Mouse (Mus musculus) gastrocnemius, adult 2 months (tissue): ENCODE results near the gene Dnajb11. TPM values are rescaled to one million over a fixed set of nuclear protein-coding genes. Genes with fewer than 3 reads are reported as not detected.
A peak's percentile ranks its signal among the peaks of the same experiment; 100 is the strongest.

Experiments used
- DNase-seq: peaks from one replicate; pipeline ENCODE4 v3.0.0; 2022
- H3K27ac ChIP-seq: fragments of 200-600 bp; 2 replicates; pipeline ENCODE4 v1.8.1; 2022; ENCODE audit warnings: mild to moderate bottlenecking
- H3K4me3 ChIP-seq: fragments of 200-600 bp; 2 replicates; pipeline ENCODE4 v1.8.1; 2022; ENCODE audit warnings: mild to moderate bottlenecking, moderate library complexity
- CTCF ChIP-seq: fragments of 200-600 bp; IDR thresholded peaks from 2 replicates; pipeline ENCODE4 v1.8.1; 2022; ENCODE audit warnings: antibody characterized with exemption, mild to moderate bottlenecking, moderate library complexity
- intact Hi-C: fragments of 180-260 bp; cut with DNase I; formaldehyde crosslinking; loops from one replicate; pipeline ENCODE4 v1.15.1; 2025
- long read RNA-seq, 2 experiments: library from polyadenylated mRNA; stranded (forward); transcript quantifications; one replicate each; pipeline ENCODE4 v2.0.0; 2021
- total RNA-seq, 2 experiments: library from RNA; stranded (reverse); gene quantifications; 2 replicates each; pipeline ENCODE4 v1.2.3; 2021

Dnajb11 gene
- 10 to 100 TPM; 36.0 to 44.4 TPM for total RNA-seq
- long read RNA-seq, experiment 1, transcript Dnajb11-201 (10 exons, 1,927 nt) = major isoform, 121 of 129 reads
- long read RNA-seq, experiment 1, partial matches to known transcripts = 4 of 129 reads
- long read RNA-seq, experiment 1, other reads (novel, unspliced or antisense) = 2 of 129 reads
- long read RNA-seq, experiment 2, transcript Dnajb11-201 (10 exons, 1,927 nt) = major isoform, 98 of 101 reads
- long read RNA-seq, experiment 2, partial matches to known transcripts = 2 of 101 reads
- long read RNA-seq, experiment 2, other reads (novel, unspliced or antisense) = 1 of 101 reads

GRCm38 (mm10) chr16:22857431-22858113 lies at the start of gene Dnajb11, which contains the start of gene Tbccd1:
Gene Dnajb11 (plus strand): TSS chr16:22857845.
Gene Tbccd1 (minus strand): TSS chr16:22857669.
- intact Hi-C loops = loop anchor here (5.0 kb wide), 1 partner anchor 250 kb away; the partner anchor contains the start of gene Eif4a2
- no peak for TF ChIP-seq CTCF
- Histone ChIP-seq H3K4me3 (peak within 1 kb of the TSS; percentile 86), H3K27ac (peak within 1 kb of the TSS; percentile 94)
- DNase-seq = peak; percentile 99

GRCm38 (mm10) chr16:22811477-22811876 lies 46.2 kb upstream of the Dnajb11 start, which contains the start of gene Crygs:
Gene Crygs (minus strand): TSS chr16:22811577.
- H3K27ac ChIP-seq = no peak within 1 kb of the TSS
- intact Hi-C loops = no loop called here
- H3K4me3 ChIP-seq = no peak within 1 kb of the TSS
- no peak for DNase-seq
- no peak for TF ChIP-seq CTCF

DNA sequence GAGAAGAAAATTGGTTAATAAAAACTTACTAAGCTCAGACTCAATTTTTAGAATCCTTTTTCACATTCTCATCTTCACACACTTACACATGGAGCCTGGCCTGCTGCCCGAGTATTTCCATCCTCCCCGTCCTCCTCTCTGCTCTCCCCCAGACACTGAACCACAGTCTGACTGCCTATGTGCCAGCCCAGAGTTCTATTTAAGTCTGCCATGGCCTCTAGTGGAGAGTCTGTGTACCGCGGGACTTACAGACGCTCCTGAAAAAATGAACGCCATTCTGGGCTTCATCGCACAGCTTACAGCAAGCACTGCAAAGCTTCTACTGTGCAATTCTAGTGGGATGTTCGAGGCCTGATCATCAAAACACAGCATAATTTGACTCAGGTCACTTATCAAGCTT lies 36.9 kb upstream of the Dnajb11 start:
- Histone ChIP-seq H3K4me3 (no peak overlapping the region), H3K27ac (no peak overlapping the region)
- intact Hi-C loops = no loop called here
- TF ChIP-seq CTCF = peak; percentile 11; the same call in 1 of the 2 replicates
- no peak for DNase-seq

DNA sequence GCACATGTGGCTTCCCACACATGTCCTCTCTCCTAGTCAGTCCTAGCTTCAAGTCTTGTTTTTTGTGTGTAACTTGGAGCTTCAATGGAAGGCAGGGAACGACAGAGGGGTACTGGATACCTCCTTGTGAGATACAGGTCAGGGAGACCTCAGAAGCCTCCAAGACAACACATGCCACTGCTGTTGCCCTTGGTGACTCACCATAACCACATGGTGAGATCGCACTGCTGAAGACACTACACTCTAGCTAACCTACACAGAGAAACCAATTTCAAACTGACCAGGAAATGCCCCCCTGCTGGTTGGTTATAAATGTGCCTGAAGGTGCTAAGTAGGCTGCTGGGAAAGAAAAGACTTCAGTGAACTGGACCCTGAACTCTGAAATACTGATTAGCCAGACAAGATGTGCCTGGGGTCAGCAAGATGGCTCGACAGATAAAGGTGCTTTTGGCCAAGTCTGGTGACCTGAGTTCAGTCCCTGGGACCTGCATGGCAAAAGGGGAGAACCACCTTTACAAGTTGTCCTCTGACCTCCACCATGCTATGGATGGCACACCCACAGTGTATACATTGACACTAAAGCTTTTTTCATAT lies 24.6 kb upstream of the Dnajb11 start:
- Histone ChIP-seq H3K27ac (no peak overlapping the region), H3K4me3 (no peak overlapping the region)
- TF ChIP-seq CTCF = no peak
- intact Hi-C loops = no loop called here
- DNase-seq = no peak

DNA sequence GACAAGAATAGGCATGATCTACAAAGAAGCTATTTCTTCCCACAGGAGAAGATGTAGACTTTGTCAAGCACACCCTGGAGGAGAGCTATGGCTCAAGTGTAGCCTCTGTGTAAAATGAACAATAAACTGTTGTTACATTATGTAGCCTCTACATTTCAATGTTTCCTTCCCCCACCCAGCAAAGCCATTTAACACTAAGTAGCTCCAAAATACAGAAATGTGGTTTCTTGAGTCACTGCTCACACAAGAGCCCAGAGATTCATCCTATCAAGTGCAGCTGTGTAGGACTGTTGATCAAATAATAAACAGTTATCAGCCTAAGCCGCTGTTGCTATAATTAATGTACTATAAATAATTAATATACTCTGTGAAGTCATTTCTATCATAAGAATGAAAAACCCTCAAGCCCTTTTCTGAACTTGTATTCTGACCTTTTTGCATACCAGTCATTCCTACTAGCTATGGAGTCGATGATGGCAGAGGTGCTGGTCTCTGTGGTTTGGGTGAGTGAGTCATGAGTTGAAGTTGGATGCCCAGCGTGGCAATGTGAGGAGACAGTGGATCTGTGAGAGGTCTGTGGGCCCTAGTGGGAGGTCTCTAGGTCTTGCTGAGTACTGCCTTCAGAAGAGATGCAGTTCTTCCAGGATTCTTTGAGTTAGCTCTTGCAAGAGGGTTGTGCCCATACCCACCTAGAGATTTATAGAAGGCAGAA lies 18.3 kb upstream of the Dnajb11 start:
- no peak for TF ChIP-seq CTCF
- no peak overlapping the region for H3K27ac ChIP-seq
- intact Hi-C loops = no loop called here
- no peak overlapping the region for H3K4me3 ChIP-seq
- no peak for DNase-seq

DNA sequence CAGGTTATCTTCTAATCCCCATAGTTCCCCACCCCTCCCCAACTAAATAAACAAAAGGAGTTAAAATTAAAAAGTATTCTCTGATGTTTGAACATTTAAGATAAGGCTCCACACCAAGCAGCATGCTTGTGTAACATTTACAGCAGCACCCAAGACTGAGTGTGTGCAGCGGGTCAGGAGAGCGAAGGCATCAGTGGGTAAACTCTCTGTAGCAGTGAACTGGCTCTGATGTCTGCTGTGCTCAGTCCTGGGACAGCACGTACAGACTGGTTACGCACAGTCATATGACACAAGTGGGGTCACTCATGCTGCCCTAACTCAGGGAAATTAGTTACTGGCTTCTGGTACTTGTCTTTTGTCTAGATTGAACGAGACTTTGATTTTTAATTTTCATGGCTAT lies 14.8 kb upstream of the Dnajb11 start:
- TF ChIP-seq CTCF = no peak
- no peak for DNase-seq
- intact Hi-C loops = no loop called here
- no peak overlapping the region for H3K27ac ChIP-seq
- no peak overlapping the region for H3K4me3 ChIP-seq

- Histone ChIP-seq H3K27ac (peak overlapping the region; percentile 81), H3K4me3 (peak overlapping the region; percentile 85)
- DNase-seq = peak; percentile 85
- no peak for TF ChIP-seq CTCF
- intact Hi-C loops = no loop called here
These were observed 13.4 kb upstream of the Dnajb11 start for GRCm38 (mm10) chr16:22844061-22844801.

DNA sequence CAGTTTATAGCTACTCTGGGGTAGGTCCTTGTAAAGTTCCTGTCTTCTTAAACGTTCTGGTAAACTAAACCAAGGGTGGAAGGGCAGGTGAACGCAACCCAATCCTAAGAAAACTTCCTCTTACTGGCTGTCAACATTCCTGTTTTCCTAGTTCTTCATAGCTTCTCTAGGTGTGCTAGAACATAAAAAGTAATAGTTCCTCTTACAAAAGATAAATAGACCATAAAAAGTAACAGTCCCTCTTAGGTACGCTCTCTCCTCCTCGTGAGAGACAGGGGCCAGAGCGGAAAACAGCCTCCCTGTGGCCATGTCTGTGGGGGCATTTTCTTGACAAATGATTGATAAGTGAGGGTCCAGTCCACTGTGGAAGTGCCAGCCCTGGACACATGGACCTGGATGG lies 12.8 kb upstream of the Dnajb11 start:
- no peak for DNase-seq
- intact Hi-C loops = no loop called here
- no peak for TF ChIP-seq CTCF
- H3K27ac ChIP-seq = peak overlapping the region; percentile 81
- peak overlapping the region; percentile 85 for H3K4me3 ChIP-seq

GRCm38 (mm10) chr16:22845481-22845880 lies 12.2 kb upstream of the Dnajb11 start:
- intact Hi-C loops = no loop called here
- no peak overlapping the region for H3K4me3 ChIP-seq
- no peak for DNase-seq
- no peak overlapping the region for H3K27ac ChIP-seq
- TF ChIP-seq CTCF = no peak

DNA sequence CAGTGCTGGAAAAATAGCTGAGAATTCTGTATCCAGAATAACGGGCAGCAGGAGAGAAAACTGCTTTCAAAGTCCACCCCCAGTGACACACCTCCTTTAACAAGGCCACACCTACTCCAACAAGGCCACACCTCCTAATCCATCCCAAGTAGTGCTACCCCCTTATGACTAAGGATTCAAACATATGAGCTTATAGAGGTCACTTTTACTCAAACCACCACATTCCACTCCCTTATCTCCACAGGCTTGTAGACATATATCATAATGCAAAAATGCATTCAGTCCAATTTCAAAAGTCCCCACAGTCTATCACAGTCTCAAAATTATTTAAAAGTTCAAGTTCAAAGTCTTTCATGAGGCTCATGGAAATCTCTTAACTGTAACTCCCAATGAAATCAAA lies 10.0 kb upstream of the Dnajb11 start:
- TF ChIP-seq CTCF = no peak
- intact Hi-C loops = no loop called here
- DNase-seq = no peak
- Histone ChIP-seq H3K4me3 (no peak overlapping the region), H3K27ac (no peak overlapping the region)

GRCm38 (mm10) chr16:22848331-22848730 lies 9.3 kb upstream of the Dnajb11 start:
- intact Hi-C loops = no loop called here
- H3K27ac ChIP-seq = no peak overlapping the region
- no peak for TF ChIP-seq CTCF

GRCm38 (mm10) chr16:22852709-22853108 lies 4.9 kb upstream of the Dnajb11 start:
- H3K27ac ChIP-seq = no peak overlapping the region

More at GRCm38 (mm10) chr16:22848331-22848730, 9.3 kb upstream of the Dnajb11 start:
- no peak for DNase-seq
- no peak overlapping the region for H3K4me3 ChIP-seq

More at GRCm38 (mm10) chr16:22852709-22853108, 4.9 kb upstream of the Dnajb11 start:
- intact Hi-C loops = no loop called here
- TF ChIP-seq CTCF = no peak
- no peak overlapping the region for H3K4me3 ChIP-seq
- DNase-seq = no peak
